Mouse (Mus musculus) c-Kit-positive CD71-positive TER-119-negative erythroid progenitor cells, embryonic 14.5 days (primary cell): ENCODE data around the gene Gp1bb.

Experiments
- DNase-seq: peaks from one replicate; pipeline ENCODE4 v3.0.0-alpha.2; 2013; ENCODE audit warnings: low read depth

Gp1bb gene

DNA sequence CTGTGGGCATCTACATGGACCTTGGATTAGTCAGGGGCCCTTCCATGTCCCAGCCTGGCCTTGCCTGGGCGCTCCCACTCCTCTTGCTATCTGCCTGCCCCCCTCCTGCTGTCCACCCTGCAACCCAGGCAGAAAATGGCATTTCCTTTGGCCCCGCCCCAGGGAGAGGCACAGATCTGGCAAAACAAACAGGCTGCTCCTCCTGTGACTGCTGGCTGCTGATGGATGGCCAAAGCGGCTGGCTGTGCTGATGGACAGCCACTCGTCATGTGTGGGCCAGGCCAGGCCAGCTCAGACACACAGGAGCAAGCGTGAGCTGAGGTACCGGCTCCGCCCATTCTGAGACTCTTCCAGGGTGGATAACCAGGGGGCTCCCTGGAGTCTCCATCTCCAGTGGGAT is 20.8 kb downstream of the Gp1bb start:
- DNase-seq = no peak

- DNase-seq = no peak
Measured at GRCm38 (mm10) chr16:18598006-18598405, 24.2 kb downstream of the Gp1bb start.

- no peak for DNase-seq
Measured at GRCm38 (mm10) chr16:18596255-18596654, 25.9 kb downstream of the Gp1bb start.

DNA sequence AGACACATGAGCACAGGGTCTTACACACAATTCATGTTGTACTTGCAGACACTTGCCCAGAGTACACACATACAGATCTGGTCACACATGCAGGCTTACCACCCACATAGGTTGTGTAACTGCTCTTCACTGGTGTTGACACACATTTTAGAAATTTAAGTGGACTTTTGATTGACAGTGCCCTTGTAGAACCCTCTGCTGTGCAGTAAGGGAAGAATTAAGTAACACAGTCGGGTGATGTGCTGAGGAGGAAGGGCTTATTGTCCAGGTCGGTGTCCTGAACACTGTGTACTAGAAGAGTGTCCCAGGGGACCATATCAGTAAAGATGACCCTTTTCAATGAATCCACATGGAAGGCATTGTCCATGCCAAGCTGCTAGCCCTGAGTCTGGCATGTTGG is 28.3 kb downstream of the Gp1bb start:
- no peak for DNase-seq

GRCm38 (mm10) chr16:18591047-18592018 is 30.9 kb downstream of the Gp1bb start:
- DNase-seq = no peak

DNA sequence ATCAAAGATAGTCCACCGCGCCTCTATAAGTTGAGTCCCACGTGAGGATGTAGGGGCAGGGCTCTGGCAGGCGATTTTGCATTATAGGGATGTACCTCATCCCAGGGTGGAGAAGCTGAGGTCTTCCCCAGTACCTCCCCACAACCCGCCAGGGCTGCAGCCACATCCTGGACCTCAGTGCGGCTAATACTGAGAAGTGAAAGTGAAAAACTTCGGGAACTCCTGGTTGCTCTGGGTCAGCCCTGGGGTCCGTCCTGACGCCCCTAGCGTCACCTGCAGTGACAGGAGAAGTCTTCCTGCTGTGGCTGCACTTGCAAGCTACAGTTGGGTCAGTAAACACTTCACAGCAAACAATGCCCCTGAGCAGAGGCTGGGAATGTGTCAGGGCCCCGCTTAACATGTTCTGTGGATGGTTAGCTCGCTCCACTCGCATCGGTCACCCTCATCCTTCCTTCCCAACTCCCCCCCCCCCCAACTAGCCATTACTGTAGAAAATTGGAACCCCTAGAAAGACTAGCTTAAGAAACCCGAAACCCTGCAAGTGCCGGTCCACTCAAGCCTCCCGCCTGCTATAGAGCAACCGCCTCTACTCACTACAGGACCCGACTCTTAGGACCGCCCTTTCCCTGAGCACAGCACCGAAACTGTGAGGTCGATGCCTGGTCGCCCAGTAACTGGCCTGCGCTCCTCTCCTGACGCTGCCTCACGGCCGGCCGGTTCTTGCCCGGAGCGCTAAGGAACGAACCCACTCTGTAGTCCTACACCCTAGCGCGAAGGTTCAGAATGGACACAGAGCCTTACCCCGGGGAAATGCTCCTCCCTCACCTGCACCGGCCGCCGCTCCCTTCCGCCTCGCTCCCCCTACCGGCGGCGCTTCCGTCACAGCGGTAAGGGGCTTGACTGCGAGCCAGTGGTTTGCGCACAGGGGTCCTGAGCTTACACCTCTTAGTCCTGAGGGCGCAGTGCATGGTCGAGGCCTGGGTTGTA is 32.1 kb downstream of the Gp1bb start, which contains the start of gene Tbx1:
Tbx1 (minus strand) TSS at position 868 of the 987 bp plus-strand sequence.
- DNase-seq = no peak

- DNase-seq = no peak
Measured at GRCm38 (mm10) chr16:18589080-18589621, 33.1 kb downstream of the Gp1bb start.

- DNase-seq = no peak
Measured at GRCm38 (mm10) chr16:18588738-18589055, 33.5 kb downstream of the Gp1bb start.

GRCm38 (mm10) chr16:18587847-18588737 is 34.1 kb downstream of the Gp1bb start:
- no peak for DNase-seq

- DNase-seq = no peak
Measured at GRCm38 (mm10) chr16:18586906-18587546, 35.2 kb downstream of the Gp1bb start.

GRCm38 (mm10) chr16:18586076-18586905 is 35.9 kb downstream of the Gp1bb start:
- DNase-seq = no peak

GRCm38 (mm10) chr16:18585676-18586075 is 36.5 kb downstream of the Gp1bb start:
- DNase-seq = no peak

DNA sequence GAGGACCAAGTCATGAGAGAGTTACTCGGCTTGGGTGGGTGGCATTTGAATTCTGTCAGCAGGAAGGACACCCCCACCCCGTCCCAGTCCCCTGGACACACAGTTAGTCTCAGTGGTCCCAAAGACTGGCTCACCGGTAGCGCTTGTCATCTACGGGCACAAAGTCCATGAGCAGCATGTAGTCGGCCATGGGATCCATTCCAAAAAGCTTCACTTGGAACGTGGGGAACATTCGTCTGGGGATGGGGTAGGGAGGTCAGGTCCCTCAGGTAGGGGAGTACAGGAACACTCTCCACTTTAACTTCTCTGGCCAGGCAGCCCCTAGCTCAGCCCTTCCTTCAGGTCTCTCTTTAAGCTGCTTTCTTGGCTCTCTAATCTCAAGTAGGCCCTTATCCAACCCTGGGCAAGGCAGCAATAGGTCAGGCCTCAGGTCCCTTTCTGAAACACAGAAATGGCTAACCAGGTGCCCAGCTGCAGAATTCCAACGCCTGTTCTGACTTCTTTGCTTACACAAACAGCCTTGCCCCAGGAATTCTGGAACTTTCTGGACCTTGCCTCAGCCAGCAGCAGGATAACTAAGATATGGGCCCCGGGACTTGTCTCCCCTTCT is 37.2 kb downstream of the Gp1bb start:
- no peak for DNase-seq

GRCm38 (mm10) chr16:18583673-18584357 is 38.4 kb downstream of the Gp1bb start:
- DNase-seq = no peak

GRCm38 (mm10) chr16:18583169-18583568 is 39.0 kb downstream of the Gp1bb start:
- no peak for DNase-seq

- no peak for DNase-seq
Measured at GRCm38 (mm10) chr16:18582426-18583148, 39.6 kb downstream of the Gp1bb start.

DNA sequence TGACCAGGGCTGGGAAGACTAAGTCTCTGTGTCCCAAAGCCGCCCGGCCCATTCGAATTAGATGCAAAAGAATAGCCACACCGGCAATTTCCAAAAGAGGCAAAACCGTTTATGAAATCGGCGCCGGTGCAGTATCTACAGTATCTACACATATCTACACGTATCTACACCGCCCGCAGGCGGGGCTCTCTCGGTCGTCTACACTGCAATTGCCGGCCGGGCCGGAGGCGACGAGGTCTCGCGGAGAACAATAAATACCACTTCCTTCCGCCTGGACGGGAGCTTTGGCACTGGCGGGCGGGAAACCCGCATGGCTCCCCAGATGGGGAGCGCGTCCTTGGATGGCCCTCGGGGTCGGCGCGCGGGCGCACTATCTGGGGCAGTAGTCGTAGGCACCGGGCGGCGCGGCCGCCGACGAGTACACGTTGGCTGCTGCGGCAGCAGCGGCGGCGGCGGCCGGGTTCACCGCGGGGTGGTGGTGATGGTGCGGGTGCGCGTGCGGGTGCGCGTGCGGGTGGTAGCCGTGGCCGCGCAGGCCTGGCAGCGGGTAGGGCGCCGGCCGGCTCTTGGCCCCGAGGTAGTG is 40.5 kb downstream of the Gp1bb start:
- no peak for DNase-seq
